In genomic region chr11:32786201-32786600, GRCm38 (mm10) we compare ENCODE assay signal across 14 mouse cellular contexts. TPM values are rescaled to one million over a fixed set of nuclear protein-coding genes. Genes with fewer than 3 reads are reported as not detected.
"Had no signal": no experiment of that assay in that cellular context is flagged by ENCODE, and none has a peak within 500 bp of the region (broad histone marks: within the 10 kb centered on the region; RNA-seq: fewer than 3 reads in every experiment).

No protein-coding gene starts in this region.

- DNase-seq: kidney, adult 11 months; kidney, adult 8-10 months; kidney, postnatal 10 days; kidney, postnatal 36 days; liver, postnatal 0 days; lung, embryonic 14.5 days; midbrain, embryonic 14.5 days; thymus, postnatal 25 days had no signal

RNA-seq across cellular contexts. Expression of gene Smim23, which starts 38.2 kb away (rescaled TPM):
- total RNA-seq: layer of hippocampus, adult 8-10 months; layer of hippocampus, postnatal 10 days; left cerebral cortex, adult 8-10 months; left cerebral cortex, postnatal 25 days; megakaryocyte, adult 5-6 weeks; midbrain, postnatal 0 days had no signal
